Mouse (Mus musculus): ENCODE results near the gene Dand5. TPM values are rescaled to one million over a fixed set of nuclear protein-coding genes. Genes with fewer than 3 reads are reported as not detected.

Dand5 gene
- polyA plus RNA-seq, 1 experiment from 2014 or later: 6.0 TPM

- H3K9ac ChIP-seq (ENCODE audit: low read length): peak overlapping the region; percentile 90
- WGBS: 11% methylated on average over 12 of the region's 12 CpGs
- no peaks in the 10 kb centered on the region for H3K9me3 ChIP-seq (replicated peaks; ENCODE audit: control insufficient read depth, low read length)
- peak overlapping the region; percentile 91 for H3K27ac ChIP-seq (ENCODE audit: low read length)
- no peak for ATAC-seq (ENCODE audit: insufficient read depth, low FRiP score)
- peak overlapping the region; percentile 94 for H3K4me3 ChIP-seq (replicated peaks; ENCODE audit: low read length)
- peaks cover 39% of the 10 kb centered on the region for H3K36me3 ChIP-seq (ENCODE audit: control insufficient read depth, insufficient read depth, low read length)
- H3K27me3 ChIP-seq (ENCODE audit: control insufficient read depth, insufficient read depth, low read length): no peaks in the 10 kb centered on the region
- peak overlapping the region; percentile 70 for H3K4me2 ChIP-seq (ENCODE audit: low read depth, low read length)
- H3K4me1 ChIP-seq (ENCODE audit: control insufficient read depth, insufficient read depth, low read length): peaks cover 22% of the 10 kb centered on the region
Measured at GRCm38 (mm10) chr8:84845355-84846093, 22.9 kb upstream of the Dand5 start.

GRCm38 (mm10) chr8:84844397-84845070, 21.9 kb upstream of the Dand5 start:
- ATAC-seq (ENCODE audit: insufficient read depth, low FRiP score): no peak
- 74% methylated on average over 9 of the region's 9 CpGs for WGBS
- Histone ChIP-seq H3K4me1 (ENCODE audit: control insufficient read depth, insufficient read depth, low read length) (peaks cover 24% of the 10 kb centered on the region), H3K9ac (ENCODE audit: low read length) (peak overlapping the region; percentile 55), H3K27me3 (ENCODE audit: control insufficient read depth, insufficient read depth, low read length) (no peaks in the 10 kb centered on the region), H3K4me2 (ENCODE audit: low read depth, low read length) (peak overlapping the region; percentile 70), H3K9me3 (replicated peaks; ENCODE audit: control insufficient read depth, low read length) (no peaks in the 10 kb centered on the region), H3K4me3 (replicated peaks; ENCODE audit: low read length) (peak overlapping the region; percentile 94), H3K36me3 (ENCODE audit: control insufficient read depth, insufficient read depth, low read length) (peaks cover 39% of the 10 kb centered on the region), H3K27ac (ENCODE audit: low read length) (no peak overlapping the region)

GRCm38 (mm10) chr8:84841514-84841913, 18.9 kb upstream of the Dand5 start:
- H3K27me3 ChIP-seq (ENCODE audit: control insufficient read depth, insufficient read depth, low read length): no peaks in the 10 kb centered on the region
- H3K9ac ChIP-seq (ENCODE audit: low read length): no peak overlapping the region
- no peak overlapping the region for H3K4me3 ChIP-seq (replicated peaks; ENCODE audit: low read length)
- H3K4me1 ChIP-seq (ENCODE audit: control insufficient read depth, insufficient read depth, low read length): peaks cover 19% of the 10 kb centered on the region
- peaks cover 53% of the 10 kb centered on the region for H3K36me3 ChIP-seq (ENCODE audit: control insufficient read depth, insufficient read depth, low read length)
- WGBS: 66% methylated on average over 1 of the region's 1 CpGs
- ATAC-seq (ENCODE audit: insufficient read depth, low FRiP score): no peak
- no peak overlapping the region for H3K27ac ChIP-seq (ENCODE audit: low read length)
- H3K4me2 ChIP-seq (ENCODE audit: low read depth, low read length): no peak overlapping the region
- H3K9me3 ChIP-seq (replicated peaks; ENCODE audit: control insufficient read depth, low read length): no peaks in the 10 kb centered on the region

GRCm38 (mm10) chr8:84840248-84840999, 17.8 kb upstream of the Dand5 start, which contains the start of gene Rad23a:
TSS of gene Rad23a (minus strand) at chr8:84840665.
- WGBS: under 1% methylated on average over 55 of the region's 55 CpGs
- H3K4me2 ChIP-seq (ENCODE audit: low read depth, low read length): peak within 1 kb of the TSS; percentile 64
- peaks cover 19% of the 10 kb centered on the region for H3K4me1 ChIP-seq (ENCODE audit: control insufficient read depth, insufficient read depth, low read length)
- H3K9me3 ChIP-seq (replicated peaks; ENCODE audit: control insufficient read depth, low read length): no peaks in the 10 kb centered on the region
- ATAC-seq (ENCODE audit: insufficient read depth, low FRiP score): peak; percentile 94
- H3K4me3 ChIP-seq (replicated peaks; ENCODE audit: low read length): peak within 1 kb of the TSS; percentile 86
- H3K27ac ChIP-seq (ENCODE audit: low read length): peak within 1 kb of the TSS; percentile 91
- H3K36me3 ChIP-seq (ENCODE audit: control insufficient read depth, insufficient read depth, low read length): peaks cover 57% of the 10 kb centered on the region
- H3K27me3 ChIP-seq (ENCODE audit: control insufficient read depth, insufficient read depth, low read length): no peaks in the 10 kb centered on the region
- peak within 1 kb of the TSS; percentile 90 for H3K9ac ChIP-seq (ENCODE audit: low read length)

- H3K4me2 ChIP-seq (ENCODE audit: low read depth, low read length): peak overlapping the region; percentile 64
Measured at GRCm38 (mm10) chr8:84839875-84840247, 17.2 kb upstream of the Dand5 start.

GRCm38 (mm10) chr8:84839411-84839810, 16.8 kb upstream of the Dand5 start:
- ATAC-seq (ENCODE audit: insufficient read depth, low FRiP score): no peak
- peaks cover 50% of the 10 kb centered on the region for H3K36me3 ChIP-seq (ENCODE audit: control insufficient read depth, insufficient read depth, low read length)
- peak overlapping the region; percentile 90 for H3K9ac ChIP-seq (ENCODE audit: low read length)
- H3K27me3 ChIP-seq (ENCODE audit: control insufficient read depth, insufficient read depth, low read length): no peaks in the 10 kb centered on the region
- peaks cover 16% of the 10 kb centered on the region for H3K4me1 ChIP-seq (ENCODE audit: control insufficient read depth, insufficient read depth, low read length)
- no peak overlapping the region for H3K27ac ChIP-seq (ENCODE audit: low read length)
- H3K9me3 ChIP-seq (replicated peaks; ENCODE audit: control insufficient read depth, low read length): no peaks in the 10 kb centered on the region
- peak overlapping the region; percentile 64 for H3K4me2 ChIP-seq (ENCODE audit: low read depth, low read length)
- 82% methylated on average over 2 of the region's 2 CpGs for WGBS
- H3K4me3 ChIP-seq (replicated peaks; ENCODE audit: low read length): peak overlapping the region; percentile 86

More at GRCm38 (mm10) chr8:84839875-84840247, 17.2 kb upstream of the Dand5 start:
- peaks cover 16% of the 10 kb centered on the region for H3K4me1 ChIP-seq (ENCODE audit: control insufficient read depth, insufficient read depth, low read length)
- peak overlapping the region; percentile 90 for H3K9ac ChIP-seq (ENCODE audit: low read length)
- H3K4me3 ChIP-seq (replicated peaks; ENCODE audit: low read length): peak overlapping the region; percentile 86
- H3K9me3 ChIP-seq (replicated peaks; ENCODE audit: control insufficient read depth, low read length): no peaks in the 10 kb centered on the region
- 1% methylated on average over 7 of the region's 7 CpGs for WGBS
- H3K36me3 ChIP-seq (ENCODE audit: control insufficient read depth, insufficient read depth, low read length): peaks cover 52% of the 10 kb centered on the region
- no peak for ATAC-seq (ENCODE audit: insufficient read depth, low FRiP score)
- no peaks in the 10 kb centered on the region for H3K27me3 ChIP-seq (ENCODE audit: control insufficient read depth, insufficient read depth, low read length)
- H3K27ac ChIP-seq (ENCODE audit: low read length): peak overlapping the region; percentile 91

GRCm38 (mm10) chr8:84838513-84838912, 15.9 kb upstream of the Dand5 start:
- ATAC-seq (ENCODE audit: insufficient read depth, low FRiP score): 0 out of 2 replicates have a peak, but pooled peaks have one; percentile 3

GRCm38 (mm10) chr8:84837912-84838470, 15.4 kb upstream of the Dand5 start:
- no peak overlapping the region for H3K4me3 ChIP-seq (replicated peaks; ENCODE audit: low read length)
- no peaks in the 10 kb centered on the region for H3K9me3 ChIP-seq (replicated peaks; ENCODE audit: control insufficient read depth, low read length)
- no peak overlapping the region for H3K4me2 ChIP-seq (ENCODE audit: low read depth, low read length)
- peaks cover 22% of the 10 kb centered on the region for H3K4me1 ChIP-seq (ENCODE audit: control insufficient read depth, insufficient read depth, low read length)
- no peak overlapping the region for H3K27ac ChIP-seq (ENCODE audit: low read length)
- WGBS: 76% methylated on average over 15 of the region's 15 CpGs
- no peak for ATAC-seq (ENCODE audit: insufficient read depth, low FRiP score)
- no peaks in the 10 kb centered on the region for H3K27me3 ChIP-seq (ENCODE audit: control insufficient read depth, insufficient read depth, low read length)
- no peak overlapping the region for H3K9ac ChIP-seq (ENCODE audit: low read length)
- peaks cover 40% of the 10 kb centered on the region for H3K36me3 ChIP-seq (ENCODE audit: control insufficient read depth, insufficient read depth, low read length)

More at GRCm38 (mm10) chr8:84838513-84838912, 15.9 kb upstream of the Dand5 start:
- Histone ChIP-seq H3K4me2 (ENCODE audit: low read depth, low read length) (no peak overlapping the region), H3K27me3 (ENCODE audit: control insufficient read depth, insufficient read depth, low read length) (no peaks in the 10 kb centered on the region), H3K27ac (ENCODE audit: low read length) (no peak overlapping the region), H3K9me3 (replicated peaks; ENCODE audit: control insufficient read depth, low read length) (no peaks in the 10 kb centered on the region), H3K4me1 (ENCODE audit: control insufficient read depth, insufficient read depth, low read length) (peaks cover 17% of the 10 kb centered on the region), H3K36me3 (ENCODE audit: control insufficient read depth, insufficient read depth, low read length) (peaks cover 45% of the 10 kb centered on the region), H3K9ac (ENCODE audit: low read length) (no peak overlapping the region), H3K4me3 (replicated peaks; ENCODE audit: low read length) (no peak overlapping the region)
- 83% methylated on average over 5 of the region's 5 CpGs for WGBS

All from stomach, embryonic 16.5 days (tissue).